Mouse (Mus musculus) cerebellum, adult 11-12 months (tissue): Measurements from ENCODE around the gene Klhdc8a.
"Not testable (repeated sequence)": the region's sequence is repeated elsewhere in the genome, so short reads cannot be mapped to it uniquely, and the experiment has no call there.

Source experiments
- DNase-seq: peaks from one replicate; pipeline ENCODE4 v3.0.0; 2022

The Klhdc8a gene

GRCm38 (mm10) chr1:132298425-132298800, at the start of gene Klhdc8a:
Gene Klhdc8a, plus strand, starts transcription at chr1:132298626.
- peak; percentile 75 for DNase-seq

- no peak for DNase-seq
Observed at GRCm38 (mm10) chr1:132254467-132254866, 44.0 kb upstream of the Klhdc8a start.

- no peak for DNase-seq
Observed at GRCm38 (mm10) chr1:132260331-132260730, 38.1 kb upstream of the Klhdc8a start.

- no peak for DNase-seq
Observed at GRCm38 (mm10) chr1:132261058-132261457, 37.4 kb upstream of the Klhdc8a start.

GRCm38 (mm10) chr1:132263618-132264017, 34.8 kb upstream of the Klhdc8a start:
- DNase-seq = no peak

GRCm38 (mm10) chr1:132264577-132264976, 33.8 kb upstream of the Klhdc8a start:
- DNase-seq = no peak

GRCm38 (mm10) chr1:132265211-132265859, 33.1 kb upstream of the Klhdc8a start:
- no peak for DNase-seq

- DNase-seq = no peak
Observed at GRCm38 (mm10) chr1:132265936-132266335, 32.5 kb upstream of the Klhdc8a start.

- DNase-seq = no peak
Observed at GRCm38 (mm10) chr1:132266791-132267557, 31.5 kb upstream of the Klhdc8a start.

GRCm38 (mm10) chr1:132267959-132268358, 30.5 kb upstream of the Klhdc8a start:
- no peak for DNase-seq

- no peak for DNase-seq
Observed at GRCm38 (mm10) chr1:132268418-132269060, 29.9 kb upstream of the Klhdc8a start.

- no peak for DNase-seq
Observed at GRCm38 (mm10) chr1:132271237-132271636, 27.2 kb upstream of the Klhdc8a start.

GRCm38 (mm10) chr1:132276694-132277093, 21.7 kb upstream of the Klhdc8a start:
- no peak for DNase-seq

GRCm38 (mm10) chr1:132277124-132277523, 21.3 kb upstream of the Klhdc8a start:
- DNase-seq = no peak

GRCm38 (mm10) chr1:132280636-132281035, 17.8 kb upstream of the Klhdc8a start:
- not testable (repeated sequence) for DNase-seq

- no peak for DNase-seq
Observed at GRCm38 (mm10) chr1:132281523-132282176, 16.8 kb upstream of the Klhdc8a start.

- DNase-seq = no peak
Observed at GRCm38 (mm10) chr1:132282177-132282536, 16.3 kb upstream of the Klhdc8a start.

- no peak for DNase-seq
Observed at GRCm38 (mm10) chr1:132283018-132283417, 15.4 kb upstream of the Klhdc8a start.

- DNase-seq = no peak
Observed at GRCm38 (mm10) chr1:132286735-132287134, 11.7 kb upstream of the Klhdc8a start.

GRCm38 (mm10) chr1:132287445-132287844, 11.0 kb upstream of the Klhdc8a start:
- DNase-seq = no peak

- no peak for DNase-seq
Observed at GRCm38 (mm10) chr1:132287991-132288451, 10.4 kb upstream of the Klhdc8a start.

- DNase-seq = peak; percentile 62
Observed at GRCm38 (mm10) chr1:132289965-132290364, 8.5 kb upstream of the Klhdc8a start.
